Comparison of ENCODE assay signal across 22 mouse cellular contexts in genomic region chr10:7197733-7198132, GRCm38 (mm10). TPM values are rescaled to one million over a fixed set of nuclear protein-coding genes. Genes with fewer than 3 reads are reported as not detected.
DNase-seq lines count a peak whose midpoint lies in the region; ATAC-seq and TF ChIP-seq lines count a peak whose summit lies in the region.
"Had no signal": no experiment of that assay in that cellular context is flagged by ENCODE, and none has a peak within 500 bp of the region (broad histone marks: within the 10 kb centered on the region; RNA-seq: fewer than 3 reads in every experiment).

No protein-coding gene starts in this region.

- no peaks in the 10 kb centered on the region for H3K27me3 ChIP-seq in liver, embryonic 12.5 days (replicated peaks)
- H3K27me3 ChIP-seq in liver, embryonic 16.5 days (ENCODE audit: control insufficient read depth, insufficient read depth, low read depth, low read length), result no peaks in the 10 kb centered on the region
- H3K27me3 ChIP-seq in small intestine, adult 2 months (ENCODE audit: control insufficient read depth, insufficient read depth, low read length), result no peaks in the 10 kb centered on the region
- H3K27me3 ChIP-seq: embryonic facial prominence, embryonic 13.5 days; forebrain, embryonic 12.5 days; hindbrain, embryonic 12.5 days had no signal

- TF ChIP-seq POLR2A in small intestine, adult 2 months (IDR thresholded peaks at IDR 0.05; ENCODE audit: low read depth, low read length), result no peak

- no peak overlapping the region for H3K4me3 ChIP-seq in liver, embryonic 12.5 days
- H3K4me3 ChIP-seq in liver, embryonic 16.5 days (ENCODE audit: low read depth, low read length), result no peak overlapping the region
- no peak overlapping the region for H3K4me3 ChIP-seq in small intestine, adult 2 months (ENCODE audit: low read depth, low read length)
- H3K4me3 ChIP-seq: embryonic facial prominence, embryonic 13.5 days; forebrain, embryonic 12.5 days; heart, embryonic 10.5 days; hindbrain, embryonic 12.5 days had no signal

- H3K4me2 ChIP-seq in liver, embryonic 12.5 days, result no peak overlapping the region
- no peak overlapping the region for H3K4me2 ChIP-seq in liver, embryonic 16.5 days (ENCODE audit: low read depth, low read length)
- H3K4me2 ChIP-seq: embryonic facial prominence, embryonic 13.5 days; forebrain, embryonic 12.5 days; hindbrain, embryonic 12.5 days had no signal

- H3K9ac ChIP-seq in liver, embryonic 12.5 days, result no peak overlapping the region
- H3K9ac ChIP-seq in liver, embryonic 16.5 days (ENCODE audit: low read depth, low read length), result no peak overlapping the region
- H3K9ac ChIP-seq: embryonic facial prominence, embryonic 13.5 days; forebrain, embryonic 12.5 days; hindbrain, embryonic 12.5 days had no signal

- intact Hi-C loops in left cerebral cortex, postnatal 4 days (cut with DNase I), result no loop called here

- H3K4me1 ChIP-seq in liver, embryonic 12.5 days, result peaks cover 60% of the 10 kb centered on the region
- peaks cover 25% of the 10 kb centered on the region for H3K4me1 ChIP-seq in liver, embryonic 16.5 days (ENCODE audit: control insufficient read depth, low read depth, low read length)
- H3K4me1 ChIP-seq in small intestine, adult 2 months (ENCODE audit: control insufficient read depth, insufficient read depth, insufficient read length, low read length), result peaks cover 13% of the 10 kb centered on the region; the same call in 1 of the 2 replicates

- DNase-seq in cerebellum, adult 11 months, result peak; percentile 0
- DNase-seq in cerebellum, postnatal 36 days, result no peak
- no peak for DNase-seq in cerebellum, adult 9-11 months
- DNase-seq in left cerebral cortex, postnatal 4 days, result no peak
- DNase-seq: adrenal gland, adult 8-10 months; adrenal gland, postnatal 36 days; B cell, adult 2 months; cerebellum, adult 8-10 months; gastrocnemius, postnatal 10 days; heart, adult 18-20 months; heart, postnatal 10 days; heart, postnatal 4 days had no signal

- TF ChIP-seq CTCF in small intestine, adult 2 months (IDR thresholded peaks at IDR 0.05; ENCODE audit: extremely low read depth, insufficient read length, insufficient replicate concordance, low read depth, low read length), result no peak

- peak; percentile 59 for ATAC-seq in liver, embryonic 12.5 days
- ATAC-seq in liver, embryonic 16.5 days (ENCODE audit: low read depth), result 0 out of 2 replicates have a peak, but pooled peaks have one; percentile 37
- ATAC-seq: CD4-positive, CD25-positive, alpha-beta regulatory T cell, adult 4 months; forebrain, embryonic 16.5 days had no signal

- WGBS in liver, embryonic 12.5 days (ENCODE audit: insufficient replicate concordance), result 43% methylated on average over 6 of the region's 6 CpGs
- 38% methylated on average over 6 of the region's 6 CpGs for WGBS in liver, embryonic 16.5 days (ENCODE audit: insufficient replicate concordance)
- 73% methylated on average over 6 of the region's 6 CpGs for WGBS in small intestine, adult 2 months

- no peaks in the 10 kb centered on the region for H3K9me3 ChIP-seq in liver, embryonic 12.5 days (replicated peaks)
- H3K9me3 ChIP-seq in liver, embryonic 16.5 days (replicated peaks; ENCODE audit: control insufficient read depth, low read length), result no peaks in the 10 kb centered on the region
- H3K9me3 ChIP-seq: embryonic facial prominence, embryonic 13.5 days; forebrain, embryonic 12.5 days; G1E; heart, embryonic 10.5 days; hindbrain, embryonic 12.5 days had no signal

- H3K36me3 ChIP-seq in liver, embryonic 12.5 days, result no peaks in the 10 kb centered on the region
- H3K36me3 ChIP-seq in liver, embryonic 16.5 days (ENCODE audit: control insufficient read depth, insufficient read depth), result no peaks in the 10 kb centered on the region
- no peaks in the 10 kb centered on the region for H3K36me3 ChIP-seq in small intestine, adult 2 months (ENCODE audit: control insufficient read depth, insufficient read depth, low read length)
- H3K36me3 ChIP-seq: embryonic facial prominence, embryonic 13.5 days; forebrain, embryonic 12.5 days; G1E; heart, embryonic 10.5 days; hindbrain, embryonic 12.5 days had no signal

- H3K27ac ChIP-seq in liver, embryonic 12.5 days, result peak overlapping the region; percentile 3; the same call in 1 of the 2 replicates
- H3K27ac ChIP-seq in liver, embryonic 16.5 days (ENCODE audit: low read length), result no peak overlapping the region
- 0 out of 2 replicates have a peak overlapping the region, but pooled peaks have one; percentile 12 for H3K27ac ChIP-seq in small intestine, adult 2 months (ENCODE audit: insufficient read depth, low read depth, low read length)
- H3K27ac ChIP-seq: embryonic facial prominence, embryonic 13.5 days; forebrain, embryonic 12.5 days; heart, embryonic 10.5 days; hindbrain, embryonic 12.5 days had no signal

RNA-seq across cellular contexts. Expression of gene Cnksr3, which starts 14.3 kb away (rescaled TPM):
- polyA plus RNA-seq in liver, embryonic 12.5 days (2016; fragmentation: Nextera tagmentation; extraction: Ambion mirVana), result 4.8 and 5.3 TPM in 2 replicates
- polyA plus RNA-seq in liver, embryonic 16.5 days (2015; fragmentation: Nextera tagmentation; extraction: Ambion mirVana), result 4.3 and 5.2 TPM in 2 replicates
- 4.4 and 8.9 TPM in 2 replicates for polyA plus RNA-seq in small intestine, adult 2 months (2012; rRNA removed)
- 1 to 10 TPM; 4.0 to 4.7 TPM for total RNA-seq in left cerebral cortex, postnatal 4 days (2021)
- total RNA-seq: G1E had no signal
- polyA plus RNA-seq: G1E had no signal
